Mouse (Mus musculus): ENCODE data around the gene Wnk2. TPM values are rescaled to one million over a fixed set of nuclear protein-coding genes. Genes with fewer than 3 reads are reported as not detected.

Wnk2 gene
- total and polyA plus RNA-seq, 3 experiments: 0.04 TPM; not detected in 2

DNA sequence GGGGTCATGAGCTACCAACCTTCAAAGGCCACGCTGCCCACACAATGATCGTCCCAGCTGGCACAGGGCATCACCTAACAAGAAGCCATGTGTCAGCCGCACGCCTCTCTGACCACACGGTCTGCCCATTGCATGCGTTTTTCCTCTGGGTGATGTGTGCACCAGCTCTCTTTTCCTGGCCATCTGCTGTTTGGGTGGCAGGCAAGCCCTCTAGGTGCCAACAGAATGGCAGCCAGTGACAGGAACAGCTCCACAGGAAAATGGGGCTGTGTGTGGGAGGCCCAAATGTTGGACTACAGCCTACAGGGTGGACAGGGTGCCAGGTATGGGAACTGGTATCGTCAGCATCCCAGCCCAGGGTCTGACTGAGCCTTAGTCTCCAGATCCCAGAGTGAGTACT, 24.5 kb upstream of the Wnk2 start:
- DNase-seq (ENCODE audit: low read depth, low spot score): no peak
- no peak overlapping the region for H3K4me3 ChIP-seq (ENCODE audit: control insufficient read depth in 1 of 2, insufficient read depth in 1 of 2, low read depth in 2 of 2, low read length in 2 of 2)
- H3K9ac ChIP-seq (ENCODE audit: control insufficient read depth, low read depth, low read length, poor library complexity, severe bottlenecking): no peak overlapping the region
- H3K27ac ChIP-seq (ENCODE audit: control insufficient read depth, low read depth, low read length): no peak overlapping the region
- no peak for TF ChIP-seq TBP (IDR thresholded peaks at IDR 0.05; ENCODE audit: low read depth, low read length)
- TF ChIP-seq EP300 (IDR thresholded peaks at IDR 0.05; ENCODE audit: low read depth in 1 of 2, low read length in 2 of 2): no peak
- no peak for TF ChIP-seq JUND (IDR thresholded peaks at IDR 0.05; ENCODE audit: low read depth, low read length)
- TF ChIP-seq MEF2A (IDR thresholded peaks at IDR 0.05; ENCODE audit: extremely low read depth, insufficient replicate concordance, low read depth, low read length, poor library complexity, severe bottlenecking): no peak
- no peak for TF ChIP-seq POLR2AphosphoS5 (IDR thresholded peaks at IDR 0.05; ENCODE audit: borderline replicate concordance, low read depth, low read length)
- TF ChIP-seq POLR2A (IDR thresholded peaks at IDR 0.05; ENCODE audit: control insufficient read depth in 1 of 2, insufficient read depth in 1 of 2, low read depth in 1 of 2, low read length in 2 of 2, poor library complexity in 1 of 2): no peak
- no peak for TF ChIP-seq UBTF (IDR thresholded peaks at IDR 0.05; ENCODE audit: borderline replicate concordance, insufficient read depth, low read depth, low read length)
- TF ChIP-seq MAX (IDR thresholded peaks at IDR 0.05; ENCODE audit: low read length): no peak
- TF ChIP-seq MAFK (IDR thresholded peaks at IDR 0.05; ENCODE audit: borderline replicate concordance, low read depth, low read length): no peak
- TF ChIP-seq MXI1 (IDR thresholded peaks at IDR 0.05; ENCODE audit: low read depth, low read length): no peak
- no peak for TF ChIP-seq USF2 (IDR thresholded peaks at IDR 0.05; ENCODE audit: borderline replicate concordance in 1 of 2, insufficient read depth in 1 of 2, low read depth in 1 of 2, low read length in 2 of 2)
- TF ChIP-seq TAL1 (IDR thresholded peaks at IDR 0.05; ENCODE audit: low read length): no peak
- no peaks in the 10 kb centered on the region for H3K36me3 ChIP-seq (ENCODE audit: control insufficient read depth in 1 of 2, insufficient read depth in 2 of 2, low read length in 2 of 2)
- H3K9me3 ChIP-seq (replicated peaks; ENCODE audit: insufficient read depth, low read length): no peaks in the 10 kb centered on the region
- no peaks in the 10 kb centered on the region for H3K27me3 ChIP-seq (ENCODE audit: control insufficient read depth in 1 of 2, insufficient read depth in 2 of 2, low read length in 2 of 2)
- H3K79me2 ChIP-seq (ENCODE audit: control insufficient read depth, insufficient read depth, low read length, poor library complexity): no peaks in the 10 kb centered on the region
- H3K4me1 ChIP-seq (ENCODE audit: control insufficient read depth in 1 of 2, insufficient read depth in 2 of 2, low read length in 2 of 2): peaks cover 0 to 4% of the 10 kb centered on the region in 2 experiments; a peak in 1 of 4 replicates

GRCm38 (mm10) chr13:49171729-49172128, 23.9 kb upstream of the Wnk2 start:
- H3K4me1 ChIP-seq (ENCODE audit: control insufficient read depth in 1 of 2, insufficient read depth in 2 of 2, low read length in 2 of 2): peaks cover 0 to 4% of the 10 kb centered on the region in 2 experiments; a peak in 1 of 4 replicates
- DNase-seq (ENCODE audit: low read depth, low spot score): no peak
- no peaks in the 10 kb centered on the region for H3K9me3 ChIP-seq (replicated peaks; ENCODE audit: insufficient read depth, low read length)
- H3K27ac ChIP-seq (ENCODE audit: control insufficient read depth, low read depth, low read length): no peak overlapping the region
- H3K79me2 ChIP-seq (ENCODE audit: control insufficient read depth, insufficient read depth, low read length, poor library complexity): no peaks in the 10 kb centered on the region
- TF ChIP-seq JUND (IDR thresholded peaks at IDR 0.05; ENCODE audit: low read depth, low read length): no peak
- TF ChIP-seq POLR2AphosphoS5 (IDR thresholded peaks at IDR 0.05; ENCODE audit: borderline replicate concordance, low read depth, low read length): no peak
- TF ChIP-seq USF2 (IDR thresholded peaks at IDR 0.05; ENCODE audit: borderline replicate concordance in 1 of 2, insufficient read depth in 1 of 2, low read depth in 1 of 2, low read length in 2 of 2): no peak
- no peak for TF ChIP-seq USF1 (IDR thresholded peaks at IDR 0.05; ENCODE audit: low read depth, low read length)
- no peak for TF ChIP-seq TBP (IDR thresholded peaks at IDR 0.05; ENCODE audit: low read depth, low read length)
- TF ChIP-seq SIN3A (IDR thresholded peaks at IDR 0.05; ENCODE audit: low read length): no peak
- no peak for TF ChIP-seq RAD21 (IDR thresholded peaks at IDR 0.05; ENCODE audit: low read depth, low read length)
- no peak overlapping the region for H3K4me3 ChIP-seq (ENCODE audit: control insufficient read depth in 1 of 2, insufficient read depth in 1 of 2, low read depth in 2 of 2, low read length in 2 of 2)
- H3K9ac ChIP-seq (ENCODE audit: control insufficient read depth, low read depth, low read length, poor library complexity, severe bottlenecking): no peak overlapping the region
- no peaks in the 10 kb centered on the region for H3K27me3 ChIP-seq (ENCODE audit: control insufficient read depth in 1 of 2, insufficient read depth in 2 of 2, low read length in 2 of 2)
- H3K36me3 ChIP-seq (ENCODE audit: control insufficient read depth in 1 of 2, insufficient read depth in 2 of 2, low read length in 2 of 2): no peaks in the 10 kb centered on the region
